In genomic region chr11:101763723-101764122, GRCm38 (mm10) we compare ENCODE assay signal across 9 mouse cellular contexts. TPM values are rescaled to one million over a fixed set of nuclear protein-coding genes. Genes with fewer than 3 reads are reported as not detected.
DNase-seq lines count a peak whose midpoint lies in the region; ATAC-seq and TF ChIP-seq lines count a peak whose summit lies in the region.
"Had no signal": no experiment of that assay in that cellular context is flagged by ENCODE, and none has a peak within 500 bp of the region (broad histone marks: within the 10 kb centered on the region; RNA-seq: fewer than 3 reads in every experiment).

No protein-coding gene starts in this region.

- TF ChIP-seq CTCF in lung, adult 2 months (IDR thresholded peaks at IDR 0.05; ENCODE audit: insufficient read depth, low read length) = peak; percentile 54
- TF ChIP-seq CTCF in intestine, postnatal 0 days (IDR thresholded peaks at IDR 0.05; ENCODE audit: low read depth) = peak; percentile 87

- no peaks in the 10 kb centered on the region for H3K4me1 ChIP-seq in lung, adult 2 months (ENCODE audit: control insufficient read depth, insufficient read depth, low read length)
- H3K4me1 ChIP-seq in intestine, postnatal 0 days (replicated peaks; ENCODE audit: control insufficient read depth, insufficient read depth, low read length) = no peaks in the 10 kb centered on the region
- H3K4me1 ChIP-seq: limb, embryonic 12.5 days had no signal

- 49% methylated on average over 7 of the region's 7 CpGs for WGBS in lung, adult 2 months
- WGBS in intestine, postnatal 0 days = 49% methylated on average over 7 of the region's 7 CpGs

- no peak overlapping the region for H3K4me2 ChIP-seq in intestine, postnatal 0 days (replicated peaks; ENCODE audit: low read depth)
- H3K4me2 ChIP-seq: limb, embryonic 12.5 days had no signal

- TF ChIP-seq POLR2A in lung, adult 2 months (IDR thresholded peaks at IDR 0.05; ENCODE audit: borderline replicate concordance, extremely low read depth, low read depth, low read length) = no peak

- H3K9ac ChIP-seq in intestine, postnatal 0 days (ENCODE audit: low read depth, low read length) = no peak overlapping the region
- H3K9ac ChIP-seq: limb, embryonic 12.5 days had no signal

- H3K4me3 ChIP-seq in lung, adult 2 months (replicated peaks; ENCODE audit: extremely low read depth, low read depth, low read length) = no peak overlapping the region
- H3K4me3 ChIP-seq in intestine, postnatal 0 days (ENCODE audit: low read depth, low read length) = no peak overlapping the region
- H3K4me3 ChIP-seq: limb, embryonic 12.5 days had no signal

- no peak for DNase-seq in frontal cortex, postnatal 10 days (ENCODE audit: low spot score in 2 of 2)
- DNase-seq in lung, adult 2 months = no peak
- DNase-seq in lung, postnatal 14 days = no peak
- peak; percentile 85 for DNase-seq in brain, adult 2 months (ENCODE audit: low read depth, low spot score)
- DNase-seq in yolk sac, embryonic 10.5 days (ENCODE audit: low spot score) = peak; percentile 24
- no peak for DNase-seq in spleen, postnatal 4 days (ENCODE audit: low spot score in 2 of 2)

- ATAC-seq in frontal cortex, adult (ENCODE audit: low TSS enrichment) = peak; percentile 74; the same call in 1 of the 2 replicates
- no peak; the same call in 1 of the 2 replicates for ATAC-seq in intestine, postnatal 0 days

- no peaks in the 10 kb centered on the region for H3K27me3 ChIP-seq in intestine, postnatal 0 days (replicated peaks; ENCODE audit: control insufficient read depth, insufficient read depth, low read length)
- H3K27me3 ChIP-seq: limb, embryonic 12.5 days had no signal

- no peak overlapping the region for H3K27ac ChIP-seq in intestine, postnatal 0 days (ENCODE audit: low read depth, low read length)
- H3K27ac ChIP-seq: limb, embryonic 12.5 days had no signal

- no peaks in the 10 kb centered on the region for H3K9me3 ChIP-seq in intestine, postnatal 0 days (ENCODE audit: control insufficient read depth)
- H3K9me3 ChIP-seq: limb, embryonic 12.5 days had no signal

- peaks cover 90% of the 10 kb centered on the region for H3K36me3 ChIP-seq in intestine, postnatal 0 days (ENCODE audit: control insufficient read depth, insufficient read depth)

RNA-seq across cellular contexts. Expression of gene Etv4, which starts 21.4 kb away (rescaled TPM):
- polyA plus RNA-seq in lung, adult 2 months (2012; rRNA removed) = 0.60 and 0.95 TPM in 2 replicates
- polyA plus RNA-seq in intestine, postnatal 0 days (2015; fragmentation: Nextera tagmentation; extraction: Ambion mirVana) = 1.8 and 1.9 TPM in 2 replicates

RNA-seq across cellular contexts. Expression of gene Dhx8, which starts 31.0 kb away (rescaled TPM):
- 9.8 and 13.1 TPM in 2 replicates for polyA plus RNA-seq in lung, adult 2 months (2012; rRNA removed)
- polyA plus RNA-seq in intestine, postnatal 0 days (2015; fragmentation: Nextera tagmentation; extraction: Ambion mirVana) = 11.6 and 14.1 TPM in 2 replicates

Comparison
In these comparisons a context has a peak if more than half of its experiments do, and no peak if none do; other contexts are left out.
1. DNase-seq: peak in brain, adult 2 months (single experiment) and yolk sac, embryonic 10.5 days (single experiment); none in frontal cortex, postnatal 10 days (0 of 2), lung, adult 2 months (single experiment), lung, postnatal 14 days (single experiment) and spleen, postnatal 4 days (0 of 2).